Mouse (Mus musculus): ENCODE results near the gene Gm21954. TPM values are rescaled to one million over a fixed set of nuclear protein-coding genes. Genes with fewer than 3 reads are reported as not detected.

Gm21954 gene
- total and polyA plus RNA-seq, 2 experiments = not detected

DNA sequence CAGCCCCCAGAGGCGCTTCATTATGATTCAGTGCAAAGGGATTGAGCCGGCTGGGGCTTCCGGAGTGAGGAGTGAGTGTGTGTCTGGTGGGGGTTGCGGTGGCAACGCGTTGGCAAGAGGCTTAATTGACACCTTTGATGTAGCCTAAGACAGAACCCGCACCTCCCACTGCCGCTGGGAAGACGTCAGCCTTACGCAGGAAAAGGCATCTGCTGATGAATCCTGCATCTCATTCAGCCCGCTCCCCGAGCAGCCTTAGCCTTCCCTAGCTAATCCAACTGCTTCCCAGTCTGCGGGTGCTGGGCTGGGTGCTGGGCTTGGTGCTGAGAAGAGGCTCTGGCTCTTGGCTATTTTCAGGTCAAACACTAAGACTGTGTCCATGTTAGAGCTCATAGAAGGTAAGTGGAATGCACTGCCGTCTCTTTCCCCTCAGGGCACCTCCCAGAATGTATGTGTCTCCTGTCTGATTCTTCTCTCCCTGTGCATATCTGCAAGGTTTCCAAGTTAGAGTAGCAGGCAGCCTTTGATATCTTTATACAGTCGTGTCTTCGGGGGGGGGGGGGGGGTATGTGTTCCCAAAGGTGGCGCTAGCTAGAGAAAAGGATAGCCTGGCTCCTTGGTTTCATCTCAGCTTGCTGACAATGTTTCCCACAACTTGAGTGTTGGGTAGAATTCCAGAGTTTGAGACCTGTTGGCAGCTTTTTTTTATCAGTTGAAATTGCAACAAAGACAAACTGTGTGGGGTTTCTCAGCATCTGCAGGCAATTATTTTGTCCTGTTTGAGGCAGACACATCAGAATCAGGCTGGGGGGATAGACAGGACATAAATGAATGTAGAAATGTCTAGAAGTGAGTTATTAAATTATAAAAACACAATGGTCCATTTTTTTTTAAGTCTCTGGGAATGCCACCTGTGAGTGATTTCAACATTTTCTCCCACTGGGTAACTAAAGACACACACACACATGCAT lies 10.0 kb downstream of the Gm21954 start:
- H3K9ac ChIP-seq (ENCODE audit: low read depth, low read length) = no peak overlapping the region
- no peaks in the 10 kb centered on the region for H3K36me3 ChIP-seq (ENCODE audit: control insufficient read depth, insufficient read depth, low read length)
- 7% methylated on average over 17 of the region's 17 CpGs for WGBS

DNA sequence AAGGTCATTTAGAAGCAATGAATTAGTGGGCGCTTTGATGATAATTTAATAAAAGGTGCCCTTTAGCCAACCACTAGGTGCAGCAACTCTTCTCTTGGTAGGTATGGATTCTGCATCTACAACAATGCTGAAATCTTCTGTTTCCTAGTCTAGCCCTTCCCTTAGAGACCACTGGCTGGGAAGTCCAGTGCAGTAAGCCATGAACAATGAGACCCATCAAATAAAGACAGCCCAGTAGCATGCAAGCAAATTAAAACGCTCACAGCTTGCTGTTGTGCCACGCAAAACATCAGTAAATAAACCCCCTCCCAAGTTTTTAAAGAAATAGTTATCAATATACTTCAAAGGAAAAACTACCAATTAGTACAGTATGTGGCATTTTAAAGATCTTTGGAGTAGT lies 10.9 kb downstream of the Gm21954 start:
- H3K27ac ChIP-seq (replicated peaks; ENCODE audit: insufficient read depth, low read depth, low read length) = no peak overlapping the region
- no peak for DNase-seq (ENCODE audit: extremely low read depth, low read depth, low spot score)
- H3K4me1 ChIP-seq (ENCODE audit: control insufficient read depth, insufficient read depth, low read length) = no peaks in the 10 kb centered on the region
- no peak overlapping the region for H3K9ac ChIP-seq (ENCODE audit: low read depth, low read length)
- no peaks in the 10 kb centered on the region for H3K36me3 ChIP-seq (ENCODE audit: control insufficient read depth, insufficient read depth, low read length)
- WGBS = 75% methylated on average over 3 of the region's 3 CpGs
- H3K79me2 ChIP-seq (ENCODE audit: control insufficient read depth, insufficient read depth, low read length) = no peaks in the 10 kb centered on the region
- H3K4me3 ChIP-seq (ENCODE audit: insufficient read depth, low read depth, low read length) = no peak overlapping the region
- TF ChIP-seq POLR2A (IDR thresholded peaks at IDR 0.05; ENCODE audit: extremely low read depth, insufficient read depth, low read length) (no peak), CTCF (IDR thresholded peaks at IDR 0.05; ENCODE audit: low read depth, low read length) (no peak)
- H3K27me3 ChIP-seq (ENCODE audit: control insufficient read depth, insufficient read depth, low read length) = no peaks in the 10 kb centered on the region

More for the DNA sequence above, 10.0 kb downstream of the Gm21954 start:
- DNase-seq (ENCODE audit: extremely low read depth, low read depth, low spot score) = no peak
- no peak overlapping the region for H3K4me3 ChIP-seq (ENCODE audit: insufficient read depth, low read depth, low read length)
- no peaks in the 10 kb centered on the region for H3K4me1 ChIP-seq (ENCODE audit: control insufficient read depth, insufficient read depth, low read length)
- no peaks in the 10 kb centered on the region for H3K79me2 ChIP-seq (ENCODE audit: control insufficient read depth, insufficient read depth, low read length)
- no peaks in the 10 kb centered on the region for H3K27me3 ChIP-seq (ENCODE audit: control insufficient read depth, insufficient read depth, low read length)
- no peak overlapping the region for H3K27ac ChIP-seq (replicated peaks; ENCODE audit: insufficient read depth, low read depth, low read length)
- TF ChIP-seq CTCF (IDR thresholded peaks at IDR 0.05; ENCODE audit: low read depth, low read length) = no peak
- no peak for TF ChIP-seq POLR2A (IDR thresholded peaks at IDR 0.05; ENCODE audit: extremely low read depth, insufficient read depth, low read length)

DNA sequence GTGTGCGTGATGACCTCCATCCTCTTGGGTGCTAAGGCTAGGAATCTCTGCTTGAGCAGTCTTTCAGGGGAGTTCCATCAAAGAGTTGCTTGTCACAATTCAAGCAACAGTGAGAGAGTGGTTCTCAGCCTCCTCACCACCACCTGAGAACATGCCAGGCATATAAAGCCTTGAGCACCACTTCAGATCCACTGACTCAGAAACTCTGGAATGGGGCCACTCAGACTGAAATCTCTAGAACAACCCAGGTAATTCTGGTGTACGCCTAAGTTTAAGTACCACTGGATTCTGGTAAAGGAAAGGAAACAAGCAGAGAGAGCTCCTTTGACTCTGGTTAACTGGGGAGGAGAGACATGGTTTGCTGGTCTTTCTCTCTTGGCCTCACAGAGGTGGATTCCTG lies 19.5 kb downstream of the Gm21954 start:
- H3K9ac ChIP-seq (ENCODE audit: low read depth, low read length) = no peak overlapping the region
- H3K4me3 ChIP-seq (ENCODE audit: insufficient read depth, low read depth, low read length) = no peak overlapping the region
- H3K36me3 ChIP-seq (ENCODE audit: control insufficient read depth, insufficient read depth, low read length) = no peaks in the 10 kb centered on the region
- TF ChIP-seq POLR2A (IDR thresholded peaks at IDR 0.05; ENCODE audit: extremely low read depth, insufficient read depth, low read length) (no peak), CTCF (IDR thresholded peaks at IDR 0.05; ENCODE audit: low read depth, low read length) (no peak)
- H3K27ac ChIP-seq (replicated peaks; ENCODE audit: insufficient read depth, low read depth, low read length) = no peak overlapping the region
- no peak for DNase-seq (ENCODE audit: extremely low read depth, low read depth, low spot score)
- WGBS = 86% methylated on average over 2 of the region's 2 CpGs
- H3K4me1 ChIP-seq (ENCODE audit: control insufficient read depth, insufficient read depth, low read length) = no peaks in the 10 kb centered on the region
- H3K27me3 ChIP-seq (ENCODE audit: control insufficient read depth, insufficient read depth, low read length) = no peaks in the 10 kb centered on the region
- no peaks in the 10 kb centered on the region for H3K79me2 ChIP-seq (ENCODE audit: control insufficient read depth, insufficient read depth, low read length)

DNA sequence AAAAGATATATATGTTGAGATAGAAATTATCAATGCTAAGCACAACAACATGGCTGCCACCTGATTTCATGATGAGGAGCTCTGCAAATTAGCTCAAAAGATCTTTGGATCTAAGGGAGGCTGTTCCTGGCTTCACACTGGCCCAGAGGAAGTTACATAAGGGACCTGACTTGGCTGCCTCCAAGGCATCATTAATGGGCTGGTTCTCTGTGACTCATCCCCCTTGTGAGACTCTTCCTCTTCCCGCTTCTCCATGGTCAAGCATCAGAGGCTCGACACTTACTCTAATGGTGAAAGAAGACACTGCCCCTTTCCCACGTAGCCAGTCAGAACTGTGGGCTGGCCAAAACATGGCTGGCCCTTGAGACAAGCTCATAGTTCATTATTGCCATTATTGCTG lies 20.1 kb downstream of the Gm21954 start:
- H3K27ac ChIP-seq (replicated peaks; ENCODE audit: insufficient read depth, low read depth, low read length) = no peak overlapping the region
- 85% methylated on average over 3 of the region's 3 CpGs for WGBS
- H3K9ac ChIP-seq (ENCODE audit: low read depth, low read length) = no peak overlapping the region
- no peaks in the 10 kb centered on the region for H3K36me3 ChIP-seq (ENCODE audit: control insufficient read depth, insufficient read depth, low read length)
- no peak for DNase-seq (ENCODE audit: extremely low read depth, low read depth, low spot score)
- no peaks in the 10 kb centered on the region for H3K4me1 ChIP-seq (ENCODE audit: control insufficient read depth, insufficient read depth, low read length)
- H3K79me2 ChIP-seq (ENCODE audit: control insufficient read depth, insufficient read depth, low read length) = no peaks in the 10 kb centered on the region
- no peak overlapping the region for H3K4me3 ChIP-seq (ENCODE audit: insufficient read depth, low read depth, low read length)
- no peaks in the 10 kb centered on the region for H3K27me3 ChIP-seq (ENCODE audit: control insufficient read depth, insufficient read depth, low read length)
- TF ChIP-seq CTCF (IDR thresholded peaks at IDR 0.05; ENCODE audit: low read depth, low read length) (no peak), POLR2A (IDR thresholded peaks at IDR 0.05; ENCODE audit: extremely low read depth, insufficient read depth, low read length) (no peak)

DNA sequence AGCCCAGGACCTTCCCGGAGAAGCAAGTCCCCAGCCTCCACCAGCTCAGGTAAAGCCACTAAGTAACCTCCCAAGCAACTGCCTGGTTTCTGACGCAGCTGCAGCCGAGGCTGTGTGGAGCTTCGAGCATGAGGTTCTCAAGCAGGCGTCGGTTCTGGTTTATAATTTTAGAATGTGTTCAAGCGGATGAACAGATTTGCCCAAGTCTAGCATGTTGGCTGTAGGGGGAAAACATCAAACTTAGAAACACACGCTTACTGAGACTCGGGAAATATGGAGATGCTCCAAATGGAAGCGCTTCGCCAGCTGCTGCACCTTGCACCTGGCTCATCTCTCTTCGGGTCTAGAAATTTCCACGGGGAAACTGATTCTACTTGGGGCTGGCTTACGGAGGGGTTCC lies 21.0 kb downstream of the Gm21954 start:
- no peaks in the 10 kb centered on the region for H3K36me3 ChIP-seq (ENCODE audit: control insufficient read depth, insufficient read depth, low read length)
- H3K27ac ChIP-seq (replicated peaks; ENCODE audit: insufficient read depth, low read depth, low read length) = no peak overlapping the region
- H3K79me2 ChIP-seq (ENCODE audit: control insufficient read depth, insufficient read depth, low read length) = no peaks in the 10 kb centered on the region
- no peak overlapping the region for H3K4me3 ChIP-seq (ENCODE audit: insufficient read depth, low read depth, low read length)
- no peaks in the 10 kb centered on the region for H3K4me1 ChIP-seq (ENCODE audit: control insufficient read depth, insufficient read depth, low read length)
- TF ChIP-seq CTCF (IDR thresholded peaks at IDR 0.05; ENCODE audit: low read depth, low read length) (no peak), POLR2A (IDR thresholded peaks at IDR 0.05; ENCODE audit: extremely low read depth, insufficient read depth, low read length) (no peak)
- H3K9ac ChIP-seq (ENCODE audit: low read depth, low read length) = no peak overlapping the region
- H3K27me3 ChIP-seq (ENCODE audit: control insufficient read depth, insufficient read depth, low read length) = no peaks in the 10 kb centered on the region
- no peak for DNase-seq (ENCODE audit: extremely low read depth, low read depth, low spot score)
- 92% methylated on average over 14 of the region's 14 CpGs for WGBS

DNA sequence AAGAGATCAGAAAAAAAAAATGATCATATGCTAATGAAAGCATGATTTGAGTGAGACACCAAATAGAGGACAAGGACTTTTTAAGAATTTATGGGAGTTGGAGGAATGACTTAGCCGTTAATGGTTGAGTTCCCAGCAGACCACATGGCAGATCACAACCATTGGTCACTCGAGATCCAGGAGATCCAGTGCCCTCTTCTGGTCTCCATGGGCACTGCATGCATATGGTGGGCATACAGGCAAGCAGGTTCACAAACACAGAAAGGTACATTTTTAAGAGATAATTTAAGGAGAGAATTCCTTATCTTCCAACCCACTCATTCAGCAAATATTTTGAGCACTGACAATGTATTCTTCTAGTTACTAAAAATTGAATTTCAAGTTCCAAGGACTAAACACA lies 22.9 kb downstream of the Gm21954 start:
- Histone ChIP-seq H3K79me2 (ENCODE audit: control insufficient read depth, insufficient read depth, low read length) (no peaks in the 10 kb centered on the region), H3K4me3 (ENCODE audit: insufficient read depth, low read depth, low read length) (no peak overlapping the region), H3K27ac (replicated peaks; ENCODE audit: insufficient read depth, low read depth, low read length) (no peak overlapping the region), H3K36me3 (ENCODE audit: control insufficient read depth, insufficient read depth, low read length) (no peaks in the 10 kb centered on the region), H3K4me1 (ENCODE audit: control insufficient read depth, insufficient read depth, low read length) (no peaks in the 10 kb centered on the region), H3K9ac (ENCODE audit: low read depth, low read length) (no peak overlapping the region), H3K27me3 (ENCODE audit: control insufficient read depth, insufficient read depth, low read length) (no peaks in the 10 kb centered on the region)
- WGBS = 84% methylated on average over 2 of the region's 2 CpGs
- no peak for DNase-seq (ENCODE audit: extremely low read depth, low read depth, low spot score)
- TF ChIP-seq POLR2A (IDR thresholded peaks at IDR 0.05; ENCODE audit: extremely low read depth, insufficient read depth, low read length) (no peak), CTCF (IDR thresholded peaks at IDR 0.05; ENCODE audit: low read depth, low read length) (no peak)
